ENCODE assay signal across 8 mouse cellular contexts in genomic region chr4:148288055-148288549, GRCm38 (mm10). TPM values are rescaled to one million over a fixed set of nuclear protein-coding genes. Genes with fewer than 3 reads are reported as not detected.
DNase-seq lines count a peak whose midpoint lies in the region; ATAC-seq lines count a peak whose summit lies in the region.

No protein-coding gene starts in this region.

- peak overlapping the region; percentile 33 for H3K4me2 ChIP-seq in liver, embryonic 16.5 days (ENCODE audit: low read depth, low read length)
- H3K4me2 ChIP-seq in neural tube, embryonic 14.5 days (ENCODE audit: low read depth, low read length) = peak overlapping the region; percentile 92

- no peak overlapping the region for H3K9ac ChIP-seq in liver, embryonic 16.5 days (ENCODE audit: low read depth, low read length)
- H3K9ac ChIP-seq in neural tube, embryonic 14.5 days (replicated peaks; ENCODE audit: low read depth, low read length) = peak overlapping the region; percentile 83

- no peaks in the 10 kb centered on the region for H3K9me3 ChIP-seq in liver, embryonic 16.5 days (replicated peaks; ENCODE audit: control insufficient read depth, low read length)
- H3K9me3 ChIP-seq in neural tube, embryonic 14.5 days (ENCODE audit: control insufficient read depth, low read length) = no peaks in the 10 kb centered on the region

- H3K4me1 ChIP-seq in liver, embryonic 16.5 days (ENCODE audit: control insufficient read depth, low read depth, low read length) = no peaks in the 10 kb centered on the region; the same call in 1 of the 2 replicates
- H3K4me1 ChIP-seq in neural tube, embryonic 14.5 days (ENCODE audit: control insufficient read depth, insufficient read depth, low read length) = peaks cover 34% of the 10 kb centered on the region

- H3K27ac ChIP-seq in liver, embryonic 16.5 days (ENCODE audit: low read length) = no peak overlapping the region
- peak overlapping the region; percentile 82 for H3K27ac ChIP-seq in neural tube, embryonic 14.5 days (ENCODE audit: low read depth, low read length)

- no peaks in the 10 kb centered on the region for H3K36me3 ChIP-seq in liver, embryonic 16.5 days (ENCODE audit: control insufficient read depth, insufficient read depth)
- no peaks in the 10 kb centered on the region for H3K36me3 ChIP-seq in neural tube, embryonic 14.5 days (ENCODE audit: control insufficient read depth, insufficient read depth, low read length)

- H3K4me3 ChIP-seq in liver, embryonic 16.5 days (ENCODE audit: low read depth, low read length) = peak overlapping the region; percentile 15; the same call in 1 of the 2 replicates
- peak overlapping the region; percentile 51 for H3K4me3 ChIP-seq in neural tube, embryonic 14.5 days (ENCODE audit: low read depth, low read length)

- DNase-seq in T-cell, adult 2 months (ENCODE audit: low spot score) = peak; percentile 23
- peak; percentile 99 for DNase-seq in cerebellum, adult 9-11 months
- peak; percentile 82 for DNase-seq in heart, postnatal 4 days
- DNase-seq in layer of hippocampus, adult 18-20 months (ENCODE audit: low spot score in 2 of 2) = peak; percentile 95 to 96
- DNase-seq in thymus, postnatal 0 days (ENCODE audit: low spot score) = peak; percentile 67

- ATAC-seq in frontal cortex, adult (ENCODE audit: low TSS enrichment) = peak; percentile 82
- peak; percentile 62 for ATAC-seq in liver, embryonic 16.5 days (ENCODE audit: low read depth)
- peak; percentile 95; the same call in 1 of the 2 replicates for ATAC-seq in neural tube, embryonic 14.5 days (ENCODE audit: low read depth)

- WGBS in liver, embryonic 16.5 days (ENCODE audit: insufficient replicate concordance) = 3% methylated on average over 32 of the region's 32 CpGs
- under 1% methylated on average over 32 of the region's 32 CpGs for WGBS in neural tube, embryonic 14.5 days

- peaks cover 33% of the 10 kb centered on the region for H3K27me3 ChIP-seq in liver, embryonic 16.5 days (ENCODE audit: control insufficient read depth, insufficient read depth, low read depth, low read length)
- no peaks in the 10 kb centered on the region for H3K27me3 ChIP-seq in neural tube, embryonic 14.5 days (ENCODE audit: control insufficient read depth, insufficient read depth, low read length)

RNA-seq across cellular contexts. Expression of gene Disp3, which starts 0.3 kb away (rescaled TPM):
- total RNA-seq in heart, postnatal 4 days (2021) = under 1 TPM; 0.14 to 0.19 TPM
- total RNA-seq in layer of hippocampus, adult 18-20 months (2021) = 10 to 100 TPM; 34.2 to 37.7 TPM
- polyA plus RNA-seq in liver, embryonic 16.5 days (2015; fragmentation: Nextera tagmentation; extraction: Ambion mirVana) = 0.17 TPM in 1 of 2 replicates, not detected in the other
- polyA plus RNA-seq in neural tube, embryonic 14.5 days (2014; fragmentation: Nextera tagmentation; extraction: Ambion mirVana) = 19.5 and 19.9 TPM in 2 replicates
- not detected in 2 replicates for polyA plus RNA-seq in thymus, postnatal 0 days (2015; fragmentation: Nextera tagmentation; extraction: Ambion mirVana)

Comparison
In these comparisons a context has a peak if more than half of its experiments do, and no peak if none do; other contexts are left out.
1. DNase-seq: peak in every context shown above with its lines; median percentile 99 in cerebellum, adult 9-11 months; 96 in layer of hippocampus, adult 18-20 months; 82 in heart, postnatal 4 days; 67 in thymus, postnatal 0 days; 23 in T-cell, adult 2 months.
2. RNA of gene Disp3, which starts 0.3 kb away (polyA plus RNA-seq): 19.5 to 19.9 TPM in neural tube, embryonic 14.5 days; 0.17 TPM in liver, embryonic 16.5 days and not detected in thymus, postnatal 0 days; every median in the first group is over 10 times any median in the second.
3. Peak in every context shown above with its lines, with median percentiles within 50 percentile points of each other: ATAC-seq.